Mouse (Mus musculus) spleen, postnatal 10 days (tissue): ENCODE measurements at regions not wholly inside any gene's neighbourhood (a gene's known extent, or its start where the extent isn't known, plus 50 kb on each side); places are given as distances from the start of the nearest gene placed in this dataset.
"Not testable (repeated sequence)": the region's sequence is repeated elsewhere in the genome, so short reads cannot be mapped to it uniquely, and the experiment has no call there.

Source experiments
- DNase-seq, 2 experiments: peaks; one replicate each; pipeline ENCODE4 v3.0.0; 2021 to 2022; ENCODE audit warnings: low spot score in 2 of 2

GRCm38 (mm10) chr2:10658317-10658716 lies 288.0 kb downstream of the Sfmbt2 start:
- no peak for DNase-seq

- DNase-seq: not testable (repeated sequence)
Measured at GRCm38 (mm10) chr2:10667915-10668314, 297.6 kb downstream of the Sfmbt2 start.

GRCm38 (mm10) chr2:10670423-10671298 lies 300.4 kb downstream of the Sfmbt2 start:
- DNase-seq: no peak

GRCm38 (mm10) chr2:10671299-10671632 lies 301.0 kb downstream of the Sfmbt2 start:
- no peak for DNase-seq

GRCm38 (mm10) chr2:10672196-10672595 lies 301.9 kb downstream of the Sfmbt2 start:
- no peak for DNase-seq

GRCm38 (mm10) chr2:10674738-10675349 lies 304.5 kb downstream of the Sfmbt2 start:
- no peak for DNase-seq

- no peak for DNase-seq
Measured at GRCm38 (mm10) chr2:10701459-10701858, 331.1 kb downstream of the Sfmbt2 start.

- no peak for DNase-seq
Measured at GRCm38 (mm10) chr2:10718366-10718765, 348.1 kb downstream of the Sfmbt2 start.

GRCm38 (mm10) chr2:10734337-10734736 lies 364.0 kb downstream of the Sfmbt2 start:
- not testable (repeated sequence) for DNase-seq

- no peak for DNase-seq
Measured at GRCm38 (mm10) chr2:10736696-10737457, 366.6 kb downstream of the Sfmbt2 start.

GRCm38 (mm10) chr2:10737458-10737775 lies 367.1 kb downstream of the Sfmbt2 start:
- DNase-seq: no peak

GRCm38 (mm10) chr2:10745127-10745526 lies 374.8 kb downstream of the Sfmbt2 start:
- DNase-seq: no peak

- no peak for DNase-seq
Measured at GRCm38 (mm10) chr2:10755375-10755774, 385.1 kb downstream of the Sfmbt2 start.

- no peak for DNase-seq
Measured at GRCm38 (mm10) chr2:10757202-10757840, 387.0 kb downstream of the Sfmbt2 start.

- no peak for DNase-seq
Measured at GRCm38 (mm10) chr2:10757886-10758285, 387.6 kb downstream of the Sfmbt2 start.

- no peak for DNase-seq
Measured at GRCm38 (mm10) chr2:10762236-10762635, 391.9 kb downstream of the Sfmbt2 start.

- DNase-seq: no peak
Measured at GRCm38 (mm10) chr2:10783071-10783470, 388.8 kb upstream of the Prkcq start.

GRCm38 (mm10) chr2:10783594-10783993 lies 388.3 kb upstream of the Prkcq start:
- no peak for DNase-seq

- no peak for DNase-seq
Measured at GRCm38 (mm10) chr2:10784266-10784665, 387.6 kb upstream of the Prkcq start.

GRCm38 (mm10) chr2:10785156-10785555 lies 386.8 kb upstream of the Prkcq start:
- no peak for DNase-seq

GRCm38 (mm10) chr2:10788509-10788908 lies 383.4 kb upstream of the Prkcq start:
- no peak for DNase-seq

GRCm38 (mm10) chr2:10791233-10791632 lies 380.7 kb upstream of the Prkcq start:
- DNase-seq: no peak
